Mouse (Mus musculus): ENCODE results near the gene Cap1. TPM values are rescaled to one million over a fixed set of nuclear protein-coding genes. Genes with fewer than 3 reads are reported as not detected.

Cap1 gene
- 35.4 and 43.1 TPM in 2 replicates for polyA plus RNA-seq (2016; fragmentation: Nextera tagmentation; extraction: Ambion mirVana)

GRCm38 (mm10) chr4:122885768-122886578 is at the start of gene Cap1:
Gene Cap1, minus strand, starts transcription at chr4:122886056.
- peaks cover 19% of the 10 kb centered on the region for H3K4me1 ChIP-seq (replicated peaks)
- under 1% methylated on average over 49 of the region's 49 CpGs for WGBS
- peak within 1 kb of the TSS; percentile 99 for H3K27ac ChIP-seq
- no peaks in the 10 kb centered on the region for H3K36me3 ChIP-seq
- ATAC-seq (ENCODE audit: insufficient number of reproducible peaks, insufficient read depth, low FRiP score, low TSS enrichment, low read depth) = peak; percentile 96
- peak within 1 kb of the TSS; percentile 85 for H3K4me2 ChIP-seq
- H3K9ac ChIP-seq (replicated peaks) = peak within 1 kb of the TSS; percentile 81
- H3K9me3 ChIP-seq = no peaks in the 10 kb centered on the region
- H3K4me3 ChIP-seq (replicated peaks) = peak within 1 kb of the TSS; percentile 81
- H3K27me3 ChIP-seq = no peaks in the 10 kb centered on the region

- H3K9me3 ChIP-seq = no peaks in the 10 kb centered on the region
- H3K9ac ChIP-seq (replicated peaks) = no peak overlapping the region
- H3K36me3 ChIP-seq = no peaks in the 10 kb centered on the region
- ATAC-seq (ENCODE audit: insufficient number of reproducible peaks, insufficient read depth, low FRiP score, low TSS enrichment, low read depth) = no peak
- H3K4me1 ChIP-seq (replicated peaks) = no peaks in the 10 kb centered on the region
- no peak overlapping the region for H3K4me3 ChIP-seq (replicated peaks)
- no peak overlapping the region for H3K27ac ChIP-seq
- WGBS = 44% methylated on average over 3 of the region's 3 CpGs
- H3K4me2 ChIP-seq = no peak overlapping the region
- H3K27me3 ChIP-seq = no peaks in the 10 kb centered on the region
Measured at GRCm38 (mm10) chr4:122933857-122934256, 48.0 kb upstream of the Cap1 start.

GRCm38 (mm10) chr4:122933051-122933591 is 47.3 kb upstream of the Cap1 start:
- no peaks in the 10 kb centered on the region for H3K4me1 ChIP-seq (replicated peaks)
- no peak overlapping the region for H3K4me2 ChIP-seq
- WGBS = 63% methylated on average over 3 of the region's 3 CpGs
- H3K4me3 ChIP-seq (replicated peaks) = no peak overlapping the region
- H3K27ac ChIP-seq = no peak overlapping the region
- no peaks in the 10 kb centered on the region for H3K27me3 ChIP-seq
- ATAC-seq (ENCODE audit: insufficient number of reproducible peaks, insufficient read depth, low FRiP score, low TSS enrichment, low read depth) = no peak
- H3K9me3 ChIP-seq = no peaks in the 10 kb centered on the region
- H3K36me3 ChIP-seq = no peaks in the 10 kb centered on the region
- H3K9ac ChIP-seq (replicated peaks) = no peak overlapping the region

DNA sequence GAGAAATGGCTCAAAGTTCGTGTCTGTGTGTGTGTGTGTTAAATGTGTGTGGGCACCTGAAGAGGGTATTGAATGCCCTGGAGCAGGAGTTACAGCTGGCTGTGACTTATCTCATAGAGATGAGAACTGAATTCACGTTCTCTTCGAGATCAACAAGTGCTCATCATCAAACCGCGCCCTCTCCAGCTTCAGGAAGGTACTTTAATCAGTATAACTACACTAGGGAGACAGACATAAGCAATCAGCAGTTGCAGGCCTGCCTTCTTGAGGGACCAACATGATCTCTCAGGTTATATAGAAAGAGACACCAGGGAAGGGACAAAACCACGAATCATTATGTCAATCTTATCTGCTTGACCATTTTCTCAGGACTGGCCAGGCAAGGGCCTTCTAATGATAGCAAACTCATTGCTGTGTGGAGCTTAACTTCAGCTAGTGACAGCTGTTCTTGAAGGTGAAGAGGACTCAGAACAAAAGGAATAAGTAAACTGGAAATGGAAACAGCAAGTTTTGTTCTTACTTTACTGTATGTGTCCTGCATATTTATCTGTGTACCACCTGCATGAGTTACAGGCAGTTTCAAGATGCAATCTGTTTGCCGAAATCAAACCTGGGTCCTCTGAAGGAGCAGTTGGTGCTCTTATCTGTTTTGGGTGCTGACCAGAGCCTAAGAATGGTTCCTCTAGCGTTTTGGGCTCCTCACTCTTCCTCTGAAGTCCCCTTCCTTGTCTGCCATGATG is 46.6 kb upstream of the Cap1 start:
- H3K4me1 ChIP-seq (replicated peaks) = no peaks in the 10 kb centered on the region
- ATAC-seq (ENCODE audit: insufficient number of reproducible peaks, insufficient read depth, low FRiP score, low TSS enrichment, low read depth) = no peak
- H3K27me3 ChIP-seq = no peaks in the 10 kb centered on the region
- WGBS = 74% methylated on average over 8 of the region's 8 CpGs
- no peak overlapping the region for H3K9ac ChIP-seq (replicated peaks)
- no peaks in the 10 kb centered on the region for H3K9me3 ChIP-seq
- no peak overlapping the region for H3K4me3 ChIP-seq (replicated peaks)
- H3K36me3 ChIP-seq = no peaks in the 10 kb centered on the region
- no peak overlapping the region for H3K27ac ChIP-seq
- H3K4me2 ChIP-seq = no peak overlapping the region

- H3K9me3 ChIP-seq = no peaks in the 10 kb centered on the region
- no peak overlapping the region for H3K4me3 ChIP-seq (replicated peaks)
- ATAC-seq (ENCODE audit: insufficient number of reproducible peaks, insufficient read depth, low FRiP score, low TSS enrichment, low read depth) = no peak
- H3K9ac ChIP-seq (replicated peaks) = no peak overlapping the region
- H3K4me1 ChIP-seq (replicated peaks) = no peaks in the 10 kb centered on the region
- no peaks in the 10 kb centered on the region for H3K36me3 ChIP-seq
- no peak overlapping the region for H3K4me2 ChIP-seq
- no peaks in the 10 kb centered on the region for H3K27me3 ChIP-seq
- H3K27ac ChIP-seq = no peak overlapping the region
- WGBS = 84% methylated on average over 2 of the region's 2 CpGs
Measured at GRCm38 (mm10) chr4:122930939-122931590, 45.2 kb upstream of the Cap1 start.

GRCm38 (mm10) chr4:122923392-122924344 is 37.8 kb upstream of the Cap1 start:
- Histone ChIP-seq H3K9ac (replicated peaks) (no peak overlapping the region), H3K4me1 (replicated peaks) (no peaks in the 10 kb centered on the region), H3K27me3 (no peaks in the 10 kb centered on the region), H3K27ac (no peak overlapping the region), H3K4me2 (no peak overlapping the region), H3K9me3 (no peaks in the 10 kb centered on the region), H3K36me3 (no peaks in the 10 kb centered on the region), H3K4me3 (replicated peaks) (no peak overlapping the region)
- no peak for ATAC-seq (ENCODE audit: insufficient number of reproducible peaks, insufficient read depth, low FRiP score, low TSS enrichment, low read depth)
- 82% methylated on average over 15 of the region's 15 CpGs for WGBS

DNA sequence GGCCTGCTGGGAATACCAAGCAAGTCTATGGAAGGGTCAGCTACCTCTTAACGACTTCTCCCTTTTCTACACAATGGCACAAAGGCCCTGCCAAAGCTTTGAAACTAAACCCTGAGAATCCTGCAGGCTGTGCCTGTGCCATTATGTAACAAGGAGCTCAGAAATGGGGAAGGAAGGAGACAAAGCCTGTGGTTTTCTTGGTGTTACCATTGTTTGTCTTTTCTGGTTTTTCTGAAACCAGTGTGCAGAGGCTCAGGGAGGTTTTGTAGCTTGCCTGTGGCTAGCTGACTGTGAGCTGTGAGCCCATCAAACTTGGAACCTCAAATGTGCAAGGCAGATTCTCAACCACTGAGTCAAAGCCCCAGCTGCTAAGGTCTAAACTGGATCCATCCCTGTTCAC is 37.0 kb upstream of the Cap1 start:
- H3K27ac ChIP-seq = no peak overlapping the region
- 43% methylated on average over 1 of the region's 1 CpGs for WGBS

DNA sequence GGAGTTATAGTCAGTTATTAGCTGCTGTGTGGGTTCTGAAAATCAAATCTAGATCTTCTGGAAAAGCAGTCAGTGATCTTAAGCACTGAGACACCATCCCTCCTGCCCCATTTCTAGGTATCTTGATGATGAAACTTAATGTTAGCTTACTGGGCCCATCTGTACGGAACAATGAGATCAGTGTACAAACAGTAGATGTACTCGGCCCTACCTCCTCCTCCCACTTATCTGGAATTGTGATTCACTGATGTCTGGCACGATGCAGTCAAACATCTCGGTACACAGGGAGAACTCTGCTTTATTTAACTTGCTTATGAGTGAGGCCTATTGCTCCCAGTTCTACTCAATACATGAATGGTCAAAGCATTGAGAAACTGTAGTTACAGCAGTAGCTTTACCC is 30.1 kb upstream of the Cap1 start:
- WGBS = 86% methylated on average over 4 of the region's 4 CpGs
- Histone ChIP-seq H3K27ac (no peak overlapping the region), H3K9ac (replicated peaks) (no peak overlapping the region), H3K9me3 (peaks cover 6% of the 10 kb centered on the region; the same call in 1 of the 2 replicates), H3K4me2 (no peak overlapping the region), H3K4me3 (replicated peaks) (no peak overlapping the region), H3K36me3 (no peaks in the 10 kb centered on the region), H3K4me1 (replicated peaks) (no peaks in the 10 kb centered on the region), H3K27me3 (no peaks in the 10 kb centered on the region)
- ATAC-seq (ENCODE audit: insufficient number of reproducible peaks, insufficient read depth, low FRiP score, low TSS enrichment, low read depth) = no peak

More for the DNA sequence above, 37.0 kb upstream of the Cap1 start:
- no peak for ATAC-seq (ENCODE audit: insufficient number of reproducible peaks, insufficient read depth, low FRiP score, low TSS enrichment, low read depth)
- H3K27me3 ChIP-seq = no peaks in the 10 kb centered on the region
- H3K9me3 ChIP-seq = no peaks in the 10 kb centered on the region
- no peak overlapping the region for H3K4me3 ChIP-seq (replicated peaks)
- H3K9ac ChIP-seq (replicated peaks) = no peak overlapping the region
- H3K4me1 ChIP-seq (replicated peaks) = no peaks in the 10 kb centered on the region
- H3K4me2 ChIP-seq = no peak overlapping the region
- H3K36me3 ChIP-seq = no peaks in the 10 kb centered on the region

- Histone ChIP-seq H3K4me2 (no peak overlapping the region), H3K27ac (no peak overlapping the region), H3K36me3 (no peaks in the 10 kb centered on the region), H3K9ac (replicated peaks) (no peak overlapping the region), H3K27me3 (no peaks in the 10 kb centered on the region), H3K4me3 (replicated peaks) (no peak overlapping the region), H3K9me3 (peaks cover 6% of the 10 kb centered on the region; the same call in 1 of the 2 replicates), H3K4me1 (replicated peaks) (no peaks in the 10 kb centered on the region)
- 86% methylated on average over 7 of the region's 7 CpGs for WGBS
- ATAC-seq (ENCODE audit: insufficient number of reproducible peaks, insufficient read depth, low FRiP score, low TSS enrichment, low read depth) = no peak
Measured at GRCm38 (mm10) chr4:122914186-122914585, 28.3 kb upstream of the Cap1 start.

DNA sequence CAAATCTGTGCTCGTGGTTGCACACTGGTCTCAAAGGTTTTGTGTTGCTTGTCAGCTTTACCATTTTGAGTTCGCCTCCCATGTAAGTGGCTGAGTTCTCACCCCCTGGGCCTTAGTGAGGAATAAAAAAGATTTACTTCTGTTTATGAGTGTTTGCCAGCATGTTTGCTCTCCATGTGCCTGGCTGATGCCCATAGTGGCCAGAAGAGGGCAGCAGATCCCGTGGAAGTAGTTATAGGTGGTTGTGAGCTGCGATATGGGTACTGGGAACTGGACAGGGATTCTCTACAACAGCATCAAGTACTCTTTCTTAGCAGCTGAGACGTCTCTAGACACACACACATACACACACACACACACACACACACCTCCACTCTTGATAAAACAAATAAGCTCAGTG is 26.8 kb upstream of the Cap1 start:
- Histone ChIP-seq H3K4me1 (replicated peaks) (no peaks in the 10 kb centered on the region), H3K36me3 (no peaks in the 10 kb centered on the region), H3K4me3 (replicated peaks) (no peak overlapping the region), H3K9ac (replicated peaks) (no peak overlapping the region), H3K9me3 (peaks cover 12% of the 10 kb centered on the region), H3K27ac (no peak overlapping the region), H3K27me3 (no peaks in the 10 kb centered on the region), H3K4me2 (no peak overlapping the region)
- 67% methylated on average over 5 of the region's 5 CpGs for whole genome bisulfite sequencing
- no peak for ATAC-seq (ENCODE audit: insufficient number of reproducible peaks, insufficient read depth, low FRiP score, low TSS enrichment, low read depth)
